Mouse (Mus musculus) brain, embryonic 14.5 days (tissue): ENCODE measurements around the gene Trpm1.

Experiments used
- CTCF ChIP-seq: fragments of 200-500 bp; IDR thresholded peaks from 2 replicates; pipeline ENCODE4 v1.5.1; 2012; ENCODE audit warnings: inconsistent platforms, mild to moderate bottlenecking, moderate library complexity, borderline replicate concordance; ENCODE audit not compliant: insufficient read depth, insufficient read length; ENCODE audit errors: extremely low read depth
- POLR2A ChIP-seq: fragments of 200-500 bp; IDR thresholded peaks from 2 replicates; pipeline ENCODE4 v1.6.1; 2012; ENCODE audit warnings: mild to moderate bottlenecking, inconsistent platforms, borderline replicate concordance; ENCODE audit not compliant: poor library complexity, insufficient read depth, insufficient read length, severe bottlenecking; ENCODE audit errors: extremely low read depth

DNA sequence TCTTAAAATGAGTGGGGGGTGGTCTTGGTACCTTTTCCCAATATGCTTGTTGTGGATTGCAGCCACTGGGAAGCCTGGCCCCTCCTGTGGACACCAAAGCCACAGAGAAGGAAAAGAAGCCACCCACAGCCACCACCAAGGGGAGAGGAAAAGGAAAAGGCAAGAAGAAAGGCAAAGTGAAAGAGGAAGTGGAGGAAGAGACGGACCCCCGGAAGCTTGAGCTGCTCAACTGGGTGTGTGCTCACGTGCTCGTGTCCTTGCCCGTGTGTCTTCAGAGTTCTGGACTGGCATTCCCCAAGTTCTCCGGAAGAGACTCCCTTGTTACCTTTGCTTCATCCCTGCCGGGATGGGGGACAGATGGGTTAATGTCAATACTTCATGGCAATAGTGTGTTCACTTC, 63.8 kb downstream of the Trpm1 start:
- TF ChIP-seq POLR2A (no peak), CTCF (no peak)
